Mouse (Mus musculus) embryonic facial prominence, embryonic 14.5 days (tissue): ENCODE data around the gene Olfr1030. TPM values are rescaled to one million over a fixed set of nuclear protein-coding genes. Genes with fewer than 3 reads are reported as not detected.

Source experiments
- polyA plus RNA-seq: library from polyadenylated mRNA; unstranded; fragments of >200 nt; fragmentation: Nextera tagmentation; extraction: Ambion mirVana; gene quantifications from 2 replicates; pipeline ENCODE4 v1.2.1, GENCODE M21; 2014

The Olfr1030 gene
- polyA plus RNA-seq, 1 experiment from 2014 or later, result 0.07 TPM

Other genes with a start within 250 kb of the Olfr1030 start
- 0.18 TPM in 1 of 2 replicates, not detected in the other for gene Olfr1012, start 216.5 kb upstream of the Olfr1030 start, polyA plus RNA-seq
- not detected in 2 replicates for gene Olfr1013, start 212.2 kb upstream of the Olfr1030 start, polyA plus RNA-seq
- gene Olfr1014, start 206.6 kb upstream of the Olfr1030 start, polyA plus RNA-seq, result 0.10 TPM in 1 of 2 replicates, not detected in the other
- gene Olfr1015, start 197.3 kb upstream of the Olfr1030 start, polyA plus RNA-seq, result 0.17 and 0.22 TPM in 2 replicates
- gene Olfr1016, start 176.7 kb upstream of the Olfr1030 start, polyA plus RNA-seq, result 0.13 and 0.22 TPM in 2 replicates
- gene Olfr1018, start 160.8 kb upstream of the Olfr1030 start, polyA plus RNA-seq, result not detected in 2 replicates
- not detected in 2 replicates for gene Olfr1019, start 133.8 kb upstream of the Olfr1030 start, polyA plus RNA-seq
- not detected in 2 replicates for gene Olfr1020, start 132.2 kb upstream of the Olfr1030 start, polyA plus RNA-seq
- gene Olfr1022, start 110.7 kb upstream of the Olfr1030 start, polyA plus RNA-seq, result not detected in 2 replicates
- not detected in 2 replicates for gene Olfr1023, start 93.6 kb upstream of the Olfr1030 start, polyA plus RNA-seq
- not detected in 2 replicates for gene Olfr1024, start 74.2 kb upstream of the Olfr1030 start, polyA plus RNA-seq
- gene Olfr1025-ps1, start 64.1 kb upstream of the Olfr1030 start, polyA plus RNA-seq, result 0.14 and 0.50 TPM in 2 replicates
- 0.13 TPM in 1 of 2 replicates, not detected in the other for gene Olfr1026, start 57.7 kb upstream of the Olfr1030 start, polyA plus RNA-seq
- gene Olfr1028, start 28.8 kb upstream of the Olfr1030 start, polyA plus RNA-seq, result not detected in 2 replicates
- gene Olfr1029, start 5.4 kb upstream of the Olfr1030 start, polyA plus RNA-seq, result not detected in 2 replicates
- gene Olfr1031, start 11.0 kb downstream of the Olfr1030 start, polyA plus RNA-seq, result 0.22 TPM in 1 of 2 replicates, not detected in the other
- not detected in 2 replicates for gene Olfr1032, start 26.3 kb downstream of the Olfr1030 start, polyA plus RNA-seq
- gene Olfr1033, start 41.4 kb downstream of the Olfr1030 start, polyA plus RNA-seq, result 1.6 and 2.2 TPM in 2 replicates
- gene Olfr1034, start 66.6 kb downstream of the Olfr1030 start, polyA plus RNA-seq, result 0.04 TPM in 2 replicates
- not detected in 2 replicates for gene Olfr1036, start 94.7 kb downstream of the Olfr1030 start, polyA plus RNA-seq
- gene Olfr1037, start 108.1 kb downstream of the Olfr1030 start, polyA plus RNA-seq, result not detected in 2 replicates
- gene Olfr1039, start 156.7 kb downstream of the Olfr1030 start, polyA plus RNA-seq, result not detected in 2 replicates
- not detected in 2 replicates for gene Olfr1040, start 167.5 kb downstream of the Olfr1030 start, polyA plus RNA-seq
- gene Olfr1042, start 182.6 kb downstream of the Olfr1030 start, polyA plus RNA-seq, result not detected in 2 replicates
- not detected in 2 replicates for gene Olfr1043, start 188.2 kb downstream of the Olfr1030 start, polyA plus RNA-seq
- gene Olfr1044, start 198.5 kb downstream of the Olfr1030 start, polyA plus RNA-seq, result 0.09 TPM in 1 of 2 replicates, not detected in the other
- gene Olfr52, start 206.4 kb downstream of the Olfr1030 start, polyA plus RNA-seq, result not detected in 2 replicates
- gene Olfr1045, start 223.7 kb downstream of the Olfr1030 start, polyA plus RNA-seq, result not detected in 2 replicates
- not detected in 2 replicates for gene Olfr1046, start 240.0 kb downstream of the Olfr1030 start, polyA plus RNA-seq